Mouse (Mus musculus): ENCODE results near the gene Exd2. TPM values are rescaled to one million over a fixed set of nuclear protein-coding genes. Genes with fewer than 3 reads are reported as not detected.

Gene Exd2
- polyA plus RNA-seq, 1 experiment from 2014 or later = 16.3 TPM

GRCm38 (mm10) chr12:80524276-80524921 is 61.5 kb downstream of the Exd2 start:
- 34% methylated on average over 12 of the region's 12 CpGs for WGBS

GRCm38 (mm10) chr12:80525513-80525912 is 62.6 kb downstream of the Exd2 start:
- Histone ChIP-seq H3K4me3 (no peak overlapping the region), H3K4me2 (no peak overlapping the region), H3K9me3 (replicated peaks) (no peaks in the 10 kb centered on the region), H3K4me1 (replicated peaks) (no peaks in the 10 kb centered on the region), H3K36me3 (no peaks in the 10 kb centered on the region), H3K27ac (no peak overlapping the region), H3K9ac (no peak overlapping the region), H3K27me3 (peaks cover 20% of the 10 kb centered on the region)
- WGBS = 48% methylated on average over 7 of the region's 7 CpGs
- no peak for ATAC-seq (replicated peaks; ENCODE audit: insufficient number of reproducible peaks, insufficient read depth, low FRiP score, low read depth)

More at GRCm38 (mm10) chr12:80524276-80524921, 61.5 kb downstream of the Exd2 start:
- H3K9me3 ChIP-seq (replicated peaks) = no peaks in the 10 kb centered on the region
- H3K4me3 ChIP-seq = no peak overlapping the region
- H3K9ac ChIP-seq = no peak overlapping the region
- no peak for ATAC-seq (replicated peaks; ENCODE audit: insufficient number of reproducible peaks, insufficient read depth, low FRiP score, low read depth)
- peaks cover 8% of the 10 kb centered on the region for H3K4me1 ChIP-seq (replicated peaks)
- H3K4me2 ChIP-seq = no peak overlapping the region
- peaks cover 31% of the 10 kb centered on the region for H3K27me3 ChIP-seq
- no peaks in the 10 kb centered on the region for H3K36me3 ChIP-seq
- H3K27ac ChIP-seq = no peak overlapping the region

GRCm38 (mm10) chr12:80526511-80526910 is 63.6 kb downstream of the Exd2 start:
- H3K9ac ChIP-seq = no peak overlapping the region
- peaks cover 10% of the 10 kb centered on the region for H3K27me3 ChIP-seq
- WGBS = 63% methylated on average over 2 of the region's 2 CpGs
- H3K4me2 ChIP-seq = no peak overlapping the region
- no peaks in the 10 kb centered on the region for H3K36me3 ChIP-seq
- no peak overlapping the region for H3K4me3 ChIP-seq
- no peaks in the 10 kb centered on the region for H3K9me3 ChIP-seq (replicated peaks)
- no peak for ATAC-seq (replicated peaks; ENCODE audit: insufficient number of reproducible peaks, insufficient read depth, low FRiP score, low read depth)
- no peak overlapping the region for H3K27ac ChIP-seq
- peaks cover 6% of the 10 kb centered on the region for H3K4me1 ChIP-seq (replicated peaks)

GRCm38 (mm10) chr12:80527727-80528389 is 65.0 kb downstream of the Exd2 start:
- no peak overlapping the region for H3K27ac ChIP-seq
- H3K4me2 ChIP-seq = no peak overlapping the region
- no peak overlapping the region for H3K4me3 ChIP-seq
- H3K9me3 ChIP-seq (replicated peaks) = no peaks in the 10 kb centered on the region
- no peaks in the 10 kb centered on the region for H3K36me3 ChIP-seq
- H3K9ac ChIP-seq = no peak overlapping the region
- peaks cover 9% of the 10 kb centered on the region for H3K4me1 ChIP-seq (replicated peaks)
- ATAC-seq (replicated peaks; ENCODE audit: insufficient number of reproducible peaks, insufficient read depth, low FRiP score, low read depth) = no peak
- 79% methylated on average over 5 of the region's 5 CpGs for WGBS
- H3K27me3 ChIP-seq = 0 out of 2 replicates have a peak, but pooled peaks cover 2% of the 10 kb centered on the region

- Histone ChIP-seq H3K27me3 (0 out of 2 replicates have a peak, but pooled peaks cover 2% of the 10 kb centered on the region), H3K4me2 (no peak overlapping the region), H3K4me3 (no peak overlapping the region), H3K4me1 (replicated peaks) (peaks cover 9% of the 10 kb centered on the region), H3K27ac (no peak overlapping the region), H3K9ac (no peak overlapping the region), H3K9me3 (replicated peaks) (no peaks in the 10 kb centered on the region), H3K36me3 (no peaks in the 10 kb centered on the region)
- 42% methylated on average over 2 of the region's 2 CpGs for WGBS
- ATAC-seq (replicated peaks; ENCODE audit: insufficient number of reproducible peaks, insufficient read depth, low FRiP score, low read depth) = no peak
These were observed 67.2 kb downstream of the Exd2 start for GRCm38 (mm10) chr12:80530052-80530451.

GRCm38 (mm10) chr12:80530630-80531029 is 67.7 kb downstream of the Exd2 start:
- ATAC-seq (replicated peaks; ENCODE audit: insufficient number of reproducible peaks, insufficient read depth, low FRiP score, low read depth) = no peak
- Histone ChIP-seq H3K27me3 (0 out of 2 replicates have a peak, but pooled peaks cover 2% of the 10 kb centered on the region), H3K9me3 (replicated peaks) (no peaks in the 10 kb centered on the region), H3K27ac (0 out of 2 replicates have a peak overlapping the region, but pooled peaks have one; percentile 11), H3K9ac (no peak overlapping the region), H3K4me1 (replicated peaks) (peaks cover 9% of the 10 kb centered on the region), H3K36me3 (no peaks in the 10 kb centered on the region), H3K4me2 (no peak overlapping the region), H3K4me3 (no peak overlapping the region)
- 53% methylated on average over 6 of the region's 6 CpGs for WGBS

- Histone ChIP-seq H3K4me3 (no peak overlapping the region), H3K27ac (no peak overlapping the region), H3K9ac (no peak overlapping the region), H3K36me3 (no peaks in the 10 kb centered on the region), H3K4me2 (no peak overlapping the region; the same call in 1 of the 2 replicates), H3K27me3 (0 out of 2 replicates have a peak, but pooled peaks cover 2% of the 10 kb centered on the region), H3K4me1 (replicated peaks) (peaks cover 9% of the 10 kb centered on the region), H3K9me3 (replicated peaks) (no peaks in the 10 kb centered on the region)
- WGBS = 42% methylated on average over 10 of the region's 10 CpGs
- no peak for ATAC-seq (replicated peaks; ENCODE audit: insufficient number of reproducible peaks, insufficient read depth, low FRiP score, low read depth)
These were observed 68.7 kb downstream of the Exd2 start for GRCm38 (mm10) chr12:80531585-80531984.

- Histone ChIP-seq H3K9me3 (replicated peaks) (no peaks in the 10 kb centered on the region), H3K27me3 (no peaks in the 10 kb centered on the region), H3K9ac (no peak overlapping the region), H3K4me3 (no peak overlapping the region), H3K4me1 (replicated peaks) (peaks cover 14% of the 10 kb centered on the region), H3K27ac (no peak overlapping the region), H3K36me3 (no peaks in the 10 kb centered on the region), H3K4me2 (no peak overlapping the region)
- 43% methylated on average over 2 of the region's 2 CpGs for WGBS
- no peak for ATAC-seq (replicated peaks; ENCODE audit: insufficient number of reproducible peaks, insufficient read depth, low FRiP score, low read depth)
These were observed 71.0 kb downstream of the Exd2 start for GRCm38 (mm10) chr12:80533876-80534275.

- 66% methylated on average over 2 of the region's 2 CpGs for WGBS
- Histone ChIP-seq H3K4me2 (no peak overlapping the region), H3K4me3 (no peak overlapping the region), H3K36me3 (no peaks in the 10 kb centered on the region), H3K27ac (no peak overlapping the region), H3K27me3 (no peaks in the 10 kb centered on the region), H3K9me3 (replicated peaks) (no peaks in the 10 kb centered on the region), H3K4me1 (replicated peaks) (peaks cover 5% of the 10 kb centered on the region), H3K9ac (no peak overlapping the region)
- ATAC-seq (replicated peaks; ENCODE audit: insufficient number of reproducible peaks, insufficient read depth, low FRiP score, low read depth) = no peak
These were observed 74.4 kb downstream of the Exd2 start for GRCm38 (mm10) chr12:80537313-80537712.

- no peaks in the 10 kb centered on the region for H3K36me3 ChIP-seq
- no peak overlapping the region for H3K4me3 ChIP-seq
- H3K9ac ChIP-seq = no peak overlapping the region
- ATAC-seq (replicated peaks; ENCODE audit: insufficient number of reproducible peaks, insufficient read depth, low FRiP score, low read depth) = no peak
- H3K9me3 ChIP-seq (replicated peaks) = no peaks in the 10 kb centered on the region
- peaks cover 5% of the 10 kb centered on the region for H3K4me1 ChIP-seq (replicated peaks)
- no peak overlapping the region for H3K4me2 ChIP-seq
- H3K27ac ChIP-seq = no peak overlapping the region
- WGBS = 57% methylated on average over 6 of the region's 6 CpGs
- H3K27me3 ChIP-seq = no peaks in the 10 kb centered on the region
These were observed 75.4 kb downstream of the Exd2 start for GRCm38 (mm10) chr12:80538311-80538710.

- Histone ChIP-seq H3K4me3 (no peak overlapping the region), H3K27me3 (peaks cover 8% of the 10 kb centered on the region; the same call in 1 of the 2 replicates), H3K4me1 (replicated peaks) (0 out of 2 replicates have a peak, but pooled peaks cover 2% of the 10 kb centered on the region), H3K4me2 (no peak overlapping the region), H3K9me3 (replicated peaks) (no peaks in the 10 kb centered on the region), H3K27ac (no peak overlapping the region), H3K9ac (no peak overlapping the region), H3K36me3 (no peaks in the 10 kb centered on the region)
- WGBS = 27% methylated on average over 4 of the region's 4 CpGs
- no peak for ATAC-seq (replicated peaks; ENCODE audit: insufficient number of reproducible peaks, insufficient read depth, low FRiP score, low read depth)
These were observed 82.4 kb downstream of the Exd2 start for GRCm38 (mm10) chr12:80545310-80545709.
